13 mouse cellular contexts compared by ENCODE assay signal in the genomic region with DNA sequence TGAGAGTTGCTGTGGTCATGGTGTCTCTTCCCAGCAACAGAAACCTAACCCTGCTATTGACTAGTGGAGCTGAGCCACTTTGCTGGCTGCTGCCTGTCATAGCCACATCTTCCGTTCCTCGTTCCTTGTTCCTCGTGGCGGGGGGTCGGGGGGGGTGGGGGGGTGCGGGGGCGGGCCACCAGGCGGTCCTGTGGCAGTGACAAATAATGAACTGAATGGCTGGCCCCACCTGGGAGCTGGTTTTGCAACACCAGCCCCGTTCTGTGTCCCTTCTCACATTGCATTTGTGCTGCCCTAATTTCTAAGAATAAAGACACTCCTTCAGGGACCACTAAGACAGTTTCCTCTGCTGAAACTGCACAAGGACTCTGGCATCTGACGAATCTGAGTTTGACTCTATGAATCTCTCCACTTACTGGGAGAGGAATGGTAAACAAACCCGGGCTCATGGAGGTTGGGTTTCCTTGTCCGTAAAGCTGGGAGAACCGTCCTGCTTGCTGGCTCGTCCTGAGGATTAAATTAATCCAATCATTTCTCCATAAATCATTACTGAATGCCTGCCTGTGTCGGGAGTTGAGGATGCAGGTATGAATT. TPM values are rescaled to one million over a fixed set of nuclear protein-coding genes. Genes with fewer than 3 reads are reported as not detected.
DNase-seq lines count a peak whose midpoint lies in the region; ATAC-seq and TF ChIP-seq lines count a peak whose summit lies in the region.
"Had no signal": no experiment of that assay in that cellular context is flagged by ENCODE, and none has a peak within 500 bp of the region (broad histone marks: within the 10 kb centered on the region; RNA-seq: fewer than 3 reads in every experiment).

No protein-coding gene starts in this region.

- no peaks in the 10 kb centered on the region for H3K9me3 ChIP-seq in forebrain, embryonic 10.5 days
- H3K9me3 ChIP-seq in forebrain, embryonic 15.5 days: no peaks in the 10 kb centered on the region
- no peaks in the 10 kb centered on the region for H3K9me3 ChIP-seq in lung, postnatal 0 days (ENCODE audit: low read length)
- no peaks in the 10 kb centered on the region for H3K9me3 ChIP-seq in hindbrain, embryonic 12.5 days (replicated peaks)
- H3K9me3 ChIP-seq in midbrain, embryonic 15.5 days: no peaks in the 10 kb centered on the region

- peaks cover 29% of the 10 kb centered on the region for H3K4me1 ChIP-seq in forebrain, embryonic 10.5 days
- 0 out of 2 replicates have a peak, but pooled peaks cover 3% of the 10 kb centered on the region for H3K4me1 ChIP-seq in forebrain, embryonic 15.5 days
- H3K4me1 ChIP-seq in lung, postnatal 0 days (ENCODE audit: insufficient read depth, low read depth, low read length): peaks cover 8% of the 10 kb centered on the region; the same call in 1 of the 2 replicates
- H3K4me1 ChIP-seq in hindbrain, embryonic 12.5 days: peaks cover 11% of the 10 kb centered on the region
- H3K4me1 ChIP-seq in midbrain, embryonic 15.5 days: peaks cover 6% of the 10 kb centered on the region; the same call in 1 of the 2 replicates

- peak overlapping the region; percentile 49; the same call in 1 of the 2 replicates for H3K27ac ChIP-seq in forebrain, embryonic 10.5 days
- no peak overlapping the region for H3K27ac ChIP-seq in forebrain, embryonic 15.5 days (replicated peaks)
- H3K27ac ChIP-seq in lung, postnatal 0 days (ENCODE audit: low read length): no peak overlapping the region
- peak overlapping the region; percentile 64; the same call in 1 of the 2 replicates for H3K27ac ChIP-seq in hindbrain, embryonic 12.5 days
- peak overlapping the region; percentile 42; the same call in 1 of the 2 replicates for H3K27ac ChIP-seq in midbrain, embryonic 15.5 days

- intact Hi-C loops in heart, postnatal 25 days (cut with DNase I): no loop called here

- H3K4me3 ChIP-seq in forebrain, embryonic 10.5 days: no peak overlapping the region
- no peak overlapping the region for H3K4me3 ChIP-seq in forebrain, embryonic 15.5 days
- no peak overlapping the region for H3K4me3 ChIP-seq in lung, postnatal 0 days (ENCODE audit: low read depth, low read length)
- no peak overlapping the region for H3K4me3 ChIP-seq in hindbrain, embryonic 12.5 days
- H3K4me3 ChIP-seq in midbrain, embryonic 15.5 days: no peak overlapping the region

- no peak overlapping the region for H3K9ac ChIP-seq in forebrain, embryonic 15.5 days (replicated peaks)
- H3K9ac ChIP-seq in lung, postnatal 0 days (replicated peaks; ENCODE audit: low read depth): no peak overlapping the region
- no peak overlapping the region for H3K9ac ChIP-seq in hindbrain, embryonic 12.5 days
- H3K9ac ChIP-seq in midbrain, embryonic 15.5 days: no peak overlapping the region

- no peak for DNase-seq in forebrain, embryonic 10.5 days (ENCODE audit: extremely low spot score, low spot score)
- peak; percentile 34 for DNase-seq in lung, postnatal 0 days (ENCODE audit: low spot score)
- no peak for DNase-seq in lung, postnatal 25 days (ENCODE audit: low spot score)
- no peak for DNase-seq in heart, postnatal 25 days (ENCODE audit: low spot score)
- DNase-seq in cerebellum, adult 9-10 months: no peak
- DNase-seq: cerebellum, adult 11-12 months; heart, postnatal 10 days; kidney, adult 2 months had no signal

- peaks cover 4% of the 10 kb centered on the region; the same call in 1 of the 2 replicates for H3K27me3 ChIP-seq in forebrain, embryonic 10.5 days (ENCODE audit: poor library complexity, severe bottlenecking)
- H3K27me3 ChIP-seq in forebrain, embryonic 15.5 days: no peaks in the 10 kb centered on the region
- no peaks in the 10 kb centered on the region for H3K27me3 ChIP-seq in lung, postnatal 0 days (replicated peaks; ENCODE audit: insufficient read depth, low read length)
- H3K27me3 ChIP-seq in hindbrain, embryonic 12.5 days: no peaks in the 10 kb centered on the region
- no peaks in the 10 kb centered on the region for H3K27me3 ChIP-seq in midbrain, embryonic 15.5 days (replicated peaks)

- no peaks in the 10 kb centered on the region for H3K36me3 ChIP-seq in forebrain, embryonic 10.5 days (replicated peaks)
- H3K36me3 ChIP-seq in forebrain, embryonic 15.5 days: no peaks in the 10 kb centered on the region
- H3K36me3 ChIP-seq in lung, postnatal 0 days (ENCODE audit: insufficient read depth, low read length): no peaks in the 10 kb centered on the region
- no peaks in the 10 kb centered on the region for H3K36me3 ChIP-seq in hindbrain, embryonic 12.5 days
- H3K36me3 ChIP-seq in midbrain, embryonic 15.5 days (replicated peaks): no peaks in the 10 kb centered on the region

- no peak for TF ChIP-seq CTCF in lung, postnatal 0 days (IDR thresholded peaks at IDR 0.05)

- 52% methylated on average over 15 of the region's 15 CpGs for WGBS in forebrain, embryonic 10.5 days
- WGBS in forebrain, embryonic 15.5 days: 37% methylated on average over 15 of the region's 15 CpGs
- 7% methylated on average over 15 of the region's 15 CpGs for WGBS in lung, postnatal 0 days
- 32% methylated on average over 15 of the region's 15 CpGs for WGBS in hindbrain, embryonic 12.5 days
- WGBS in midbrain, embryonic 15.5 days: 33% methylated on average over 15 of the region's 15 CpGs

- H3K4me2 ChIP-seq in forebrain, embryonic 15.5 days (replicated peaks): no peak overlapping the region
- H3K4me2 ChIP-seq in lung, postnatal 0 days (replicated peaks; ENCODE audit: low read depth, low read length): peak overlapping the region; percentile 27; the same call in 1 of the 2 replicates
- H3K4me2 ChIP-seq in hindbrain, embryonic 12.5 days (replicated peaks): 0 out of 2 replicates have a peak overlapping the region, but pooled peaks have one; percentile 4
- no peak overlapping the region for H3K4me2 ChIP-seq in midbrain, embryonic 15.5 days
- H3K4me2 ChIP-seq: liver, embryonic 11.5 days had no signal

- ATAC-seq in forebrain, embryonic 15.5 days (replicated peaks): no peak
- peak; percentile 22; the same call in 1 of the 2 replicates for ATAC-seq in lung, postnatal 0 days
- ATAC-seq in hindbrain, embryonic 12.5 days (ENCODE audit: low FRiP score): no peak
- no peak for ATAC-seq in midbrain, embryonic 15.5 days (replicated peaks)
- ATAC-seq: forebrain, embryonic 16.5 days had no signal

- no peak for TF ChIP-seq EP300 in lung, postnatal 0 days (IDR thresholded peaks at IDR 0.05)

RNA-seq across cellular contexts. Expression of gene Irf2bpl, which starts 41.6 kb away (rescaled TPM):
- 20.5 and 22.6 TPM in 2 replicates for polyA plus RNA-seq in forebrain, embryonic 10.5 days (2016; fragmentation: Nextera tagmentation; extraction: Ambion mirVana)
- 94.9 and 95.8 TPM in 2 replicates for polyA plus RNA-seq in forebrain, embryonic 15.5 days (2015; fragmentation: Nextera tagmentation; extraction: Ambion mirVana)
- polyA plus RNA-seq in lung, postnatal 0 days (2015; fragmentation: Nextera tagmentation; extraction: Ambion mirVana): 39.5 and 49.1 TPM in 2 replicates
- 75.9 and 86.3 TPM in 2 replicates for polyA plus RNA-seq in hindbrain, embryonic 12.5 days (2016; fragmentation: Nextera tagmentation; extraction: Ambion mirVana)
- 94.3 and 98.5 TPM in 2 replicates for polyA plus RNA-seq in midbrain, embryonic 15.5 days (2015; fragmentation: Nextera tagmentation; extraction: Ambion mirVana)
- 10 to 100 TPM; 33.3 to 36.9 TPM for total RNA-seq in heart, postnatal 25 days (2021)

Comparison
In these comparisons a context has a peak if more than half of its experiments do, and no peak if none do; other contexts are left out.
1. H3K27ac ChIP-seq: peak in forebrain, embryonic 10.5 days (single experiment), hindbrain, embryonic 12.5 days (single experiment) and midbrain, embryonic 15.5 days (single experiment); none in forebrain, embryonic 15.5 days (single experiment) and lung, postnatal 0 days (single experiment).
2. H3K4me2 ChIP-seq: peak in lung, postnatal 0 days (single experiment) and hindbrain, embryonic 12.5 days (single experiment); none in forebrain, embryonic 15.5 days (single experiment) and midbrain, embryonic 15.5 days (single experiment).